Mouse (Mus musculus): ENCODE results near the gene Alkbh6.

DNA sequence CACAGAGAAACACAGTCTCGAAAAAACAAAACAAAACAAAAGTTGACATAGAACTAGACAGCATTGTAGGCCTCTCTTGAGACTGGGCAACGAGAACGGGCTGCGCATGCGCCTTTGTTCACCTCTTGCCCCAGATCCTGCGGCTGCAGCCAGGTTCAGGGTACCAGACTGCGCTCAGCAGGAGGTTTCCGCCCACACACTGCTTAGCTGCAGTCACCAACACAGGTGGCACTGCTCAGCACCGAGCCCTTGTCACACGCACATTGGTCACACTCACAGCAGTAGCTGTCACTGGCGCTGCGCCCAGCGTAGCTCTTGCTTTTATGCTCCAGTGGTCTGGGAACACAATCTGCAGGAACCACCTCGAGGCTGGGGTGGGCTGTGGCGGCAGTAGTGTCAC lies 18.6 kb downstream of the Alkbh6 start:
- TF ChIP-seq CTCF (IDR thresholded peaks at IDR 0.05; ENCODE audit: low read depth, low read length) (no peak), POLR2A (IDR thresholded peaks at IDR 0.05; ENCODE audit: extremely low read depth, insufficient read depth, low read length) (no peak)
